Mouse (Mus musculus): ENCODE data around the gene Taar8a. TPM values are rescaled to one million over a fixed set of nuclear protein-coding genes. Genes with fewer than 3 reads are reported as not detected.

Gene Taar8a
- not detected for total RNA-seq (2023)

GRCm38 (mm10) chr10:24076200-24076599 is at the start of gene Taar8a:
Gene Taar8a, plus strand, starts transcription at chr10:24076500.

GRCm38 (mm10) chr10:24026922-24027321 is 49.4 kb upstream of the Taar8a start, which contains the start of gene Taar7d:
Gene Taar7d, plus strand, starts transcription at chr10:24027222.

GRCm38 (mm10) chr10:24037314-24037713 is 39.0 kb upstream of the Taar8a start, which contains the start of gene Taar7e:
Gene Taar7e, plus strand, starts transcription at chr10:24037614.

GRCm38 (mm10) chr10:24049210-24049609 is 27.1 kb upstream of the Taar8a start, which contains the start of gene Taar7f:
Gene Taar7f, plus strand, starts transcription at chr10:24049510.

GRCm38 (mm10) chr10:24092194-24092593 is 15.9 kb downstream of the Taar8a start, which contains the start of gene Taar8b:
Gene Taar8b, minus strand, starts transcription at chr10:24092294.

GRCm38 (mm10) chr10:24101812-24102211 is 25.5 kb downstream of the Taar8a start, which contains the start of gene Taar8c:
Gene Taar8c, minus strand, starts transcription at chr10:24101912.

GRCm38 (mm10) chr10:24109434-24109833 is 33.1 kb downstream of the Taar8a start, which contains the start of gene Taar9:
Gene Taar9, minus strand, starts transcription at chr10:24109534.

Other genes starting within 250 kb of the Taar8a start
- gene Vnn3, start 225.0 kb upstream of the Taar8a start, total RNA-seq (2023), result 10 to 100 TPM; 14.6 to 17.2 TPM
- gene Vnn1, start 181.8 kb upstream of the Taar8a start, total RNA-seq (2023), result not detected
- not detected for gene Taar1, start 156.1 kb upstream of the Taar8a start, total RNA-seq (2023)
- gene Taar2, start 137.9 kb upstream of the Taar8a start, total RNA-seq (2023), result not detected
- gene Taar3, start 126.9 kb upstream of the Taar8a start, total RNA-seq (2023), result not detected
- not detected for gene Taar4, start 116.0 kb upstream of the Taar8a start, total RNA-seq (2023)
- not detected for gene Taar5, start 105.8 kb upstream of the Taar8a start, total RNA-seq (2023)
- not detected for gene Taar6, start 90.9 kb upstream of the Taar8a start, total RNA-seq (2023)
- gene Taar7a, start 83.0 kb upstream of the Taar8a start, total RNA-seq (2023), result not detected
- not detected for gene Taar7b, start 76.6 kb upstream of the Taar8a start, total RNA-seq (2023)
- not detected for gene Taar7d, start 49.3 kb upstream of the Taar8a start, total RNA-seq (2023)
- not detected for gene Taar7e, start 38.9 kb upstream of the Taar8a start, total RNA-seq (2023)
- gene Taar7f, start 27.0 kb upstream of the Taar8a start, total RNA-seq (2023), result not detected
- not detected for gene Taar8b, start 15.8 kb downstream of the Taar8a start, total RNA-seq (2023)
- not detected for gene Taar8c, start 25.4 kb downstream of the Taar8a start, total RNA-seq (2023)
- not detected for gene Taar9, start 33.0 kb downstream of the Taar8a start, total RNA-seq (2023)
- gene Stx7, start 72.8 kb downstream of the Taar8a start, total RNA-seq (2023), result 100 to 1,000 TPM; 160 to 195 TPM
- gene Moxd1, start 147.0 kb downstream of the Taar8a start, total RNA-seq (2023), result not detected